Mouse (Mus musculus) urinary bladder, postnatal 10 days (tissue): ENCODE results near the gene Tiam2.

Experiments used
- DNase-seq: peaks from one replicate; pipeline ENCODE4 v3.0.0; 2022; ENCODE audit warnings: low spot score

The Tiam2 gene

DNA sequence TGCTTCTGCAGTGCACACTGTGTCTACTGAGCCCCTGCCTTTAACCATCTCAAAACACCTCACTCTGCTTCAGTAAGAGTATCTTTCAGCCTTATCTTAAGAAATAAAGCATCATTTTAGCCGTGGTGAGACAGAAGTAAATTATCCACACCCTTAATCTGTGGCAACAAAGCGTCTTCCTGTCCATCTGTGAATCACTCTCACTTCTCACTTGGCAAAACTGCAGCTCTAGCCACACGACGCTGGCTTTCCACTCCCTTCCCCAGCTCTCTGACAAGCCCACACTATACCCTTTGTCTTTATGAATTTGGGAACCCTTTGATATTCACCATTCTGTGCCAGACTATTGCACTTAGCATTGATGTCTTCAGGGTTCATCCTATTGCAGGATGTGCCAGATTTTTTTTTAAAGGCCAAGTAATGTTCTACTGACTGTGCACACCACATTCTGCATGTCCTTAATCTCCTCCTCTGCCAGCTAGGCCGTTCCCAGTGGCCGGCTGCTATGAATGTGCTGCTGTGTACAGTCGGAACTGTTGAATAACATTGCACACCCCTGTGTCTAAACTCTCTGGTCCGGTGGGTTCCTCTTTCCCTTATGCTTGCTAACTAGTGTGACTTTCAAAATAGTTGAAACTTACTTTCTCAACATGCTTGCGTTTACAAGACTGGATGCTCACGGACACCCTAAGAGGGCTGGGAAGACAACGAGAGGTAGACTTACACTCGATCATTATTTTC is 126.4 kb downstream of the Tiam2 start:
- no peak for DNase-seq

DNA sequence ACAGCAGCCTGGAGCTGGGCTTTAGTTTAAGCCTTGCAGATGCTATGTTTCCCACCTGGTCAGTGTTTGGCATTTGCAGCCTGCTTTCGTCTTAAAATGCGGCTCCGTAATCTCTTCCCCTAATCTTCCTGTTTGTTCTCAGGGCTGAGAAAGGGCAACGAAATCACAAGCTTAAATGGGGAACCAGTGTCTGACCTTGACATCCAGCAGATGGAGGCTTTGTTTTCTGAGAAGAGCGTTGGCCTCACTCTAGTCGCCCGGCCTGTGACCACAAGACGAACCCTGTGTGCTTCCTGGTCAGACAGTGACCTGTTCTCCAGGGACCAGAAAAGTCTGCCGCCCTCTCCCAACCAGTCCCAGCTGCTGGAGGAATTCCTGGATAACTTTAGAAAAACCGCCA is 127.6 kb downstream of the Tiam2 start:
- no peak for DNase-seq

DNA sequence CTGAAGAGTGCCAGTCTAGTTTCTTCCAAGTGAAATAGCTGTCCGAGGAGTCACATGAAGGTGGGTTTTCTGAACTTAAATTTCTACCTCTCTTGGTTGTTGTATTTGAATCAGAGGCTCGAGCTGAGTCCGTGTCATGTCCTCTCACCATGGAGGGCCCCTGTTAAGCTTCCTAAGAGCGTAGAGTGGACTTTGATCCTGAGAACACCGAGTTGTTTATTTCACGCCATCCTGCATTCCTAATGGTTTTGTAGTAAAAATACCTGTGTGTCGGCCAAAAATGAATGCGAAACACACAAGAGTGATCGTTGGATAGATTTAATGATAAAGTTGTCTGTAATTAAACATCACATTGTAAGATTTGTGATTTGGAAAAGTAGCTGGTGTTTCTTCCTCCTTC is 128.5 kb downstream of the Tiam2 start:
- no peak for DNase-seq

DNA sequence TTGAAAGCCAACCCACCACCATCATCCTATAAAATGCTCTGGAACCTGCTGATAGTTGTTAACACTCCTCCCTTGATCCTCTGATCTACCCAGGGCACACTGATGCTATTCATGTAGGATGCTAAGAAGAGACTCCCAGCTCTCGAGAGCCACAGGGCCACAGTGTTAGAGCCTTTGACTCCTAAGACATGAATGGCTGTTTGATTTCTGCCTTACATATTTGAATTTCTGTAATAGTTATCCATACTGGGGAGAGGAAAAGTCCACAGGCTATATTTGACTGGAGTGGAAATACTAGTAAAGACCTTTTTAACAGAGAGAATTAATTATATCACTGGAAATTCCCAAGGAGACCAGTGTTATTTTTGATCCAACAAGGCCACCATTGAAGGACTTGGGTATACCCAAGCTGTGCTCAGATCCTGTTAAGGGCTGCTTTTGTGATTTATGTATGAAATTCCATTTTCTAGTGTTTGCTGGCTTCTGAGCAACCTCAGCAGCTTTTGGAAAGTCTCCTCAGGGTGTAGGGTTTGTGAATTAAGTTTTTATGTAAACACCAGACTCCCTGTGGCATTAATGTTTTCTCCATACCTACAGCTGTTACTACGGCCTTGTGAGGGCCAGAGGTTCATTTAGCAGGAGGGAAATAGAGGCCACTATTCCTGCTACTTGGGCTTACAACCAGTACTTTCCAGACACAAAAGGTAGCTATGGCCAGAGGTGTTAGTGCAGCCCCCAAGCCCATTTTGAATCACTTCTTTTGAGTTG is 131.7 kb downstream of the Tiam2 start:
- DNase-seq, result no peak

GRCm38 (mm10) chr17:3465861-3466260 is 139.5 kb downstream of the Tiam2 start:
- DNase-seq, result no peak

GRCm38 (mm10) chr17:3466681-3467080 is 140.3 kb downstream of the Tiam2 start:
- DNase-seq, result no peak

DNA sequence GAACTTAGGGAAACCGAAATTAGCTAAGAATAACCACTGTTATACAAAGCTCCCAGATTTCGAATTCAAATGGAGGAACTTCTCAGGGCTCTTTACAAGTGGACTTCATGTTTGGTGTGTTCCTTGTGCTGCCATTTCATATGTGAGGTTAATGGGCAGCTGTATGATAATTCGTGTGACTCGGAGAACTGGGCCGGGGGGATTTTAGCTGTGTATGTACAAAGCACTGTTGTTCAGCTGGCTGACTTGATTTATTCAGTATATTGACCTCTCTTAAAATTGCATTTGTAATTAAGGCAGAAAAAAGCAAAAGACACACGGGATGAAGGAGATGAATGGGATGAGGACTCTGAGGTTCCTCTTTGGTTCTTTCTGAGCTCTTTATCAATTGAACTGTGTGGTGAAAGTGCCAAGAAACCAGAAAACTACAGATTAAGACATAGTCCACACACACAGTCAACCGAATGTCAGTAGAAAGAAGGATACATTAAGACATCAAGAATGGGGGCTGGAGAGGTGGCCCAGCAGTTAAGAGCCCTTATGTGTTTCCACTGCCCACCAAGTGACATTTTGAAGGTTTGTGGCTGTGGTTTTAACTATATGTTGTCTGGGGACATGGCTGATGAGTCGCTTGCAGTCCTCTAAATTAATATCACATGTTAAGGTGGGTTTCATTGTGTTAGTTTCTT is 141.4 kb downstream of the Tiam2 start:
- no peak for DNase-seq

DNA sequence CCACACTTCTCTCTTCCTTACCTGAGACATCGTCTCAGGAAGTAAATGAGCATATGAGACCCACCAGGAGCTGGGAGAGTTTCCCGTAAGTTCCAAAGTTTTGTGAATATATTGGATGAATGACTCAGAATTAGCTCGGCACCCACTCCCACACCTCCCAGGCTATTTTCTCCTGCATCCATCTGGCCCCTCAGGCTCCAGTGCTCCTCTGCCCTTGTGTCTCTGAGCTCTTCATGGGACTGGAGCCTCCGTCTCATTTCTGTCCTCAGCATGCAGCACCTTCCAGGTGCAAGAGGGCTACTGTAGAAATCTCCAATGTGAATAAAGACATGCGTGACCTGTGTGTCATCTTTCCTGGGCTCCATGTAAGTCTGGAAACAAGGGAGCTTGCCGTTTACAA is 145.6 kb downstream of the Tiam2 start:
- no peak for DNase-seq

DNA sequence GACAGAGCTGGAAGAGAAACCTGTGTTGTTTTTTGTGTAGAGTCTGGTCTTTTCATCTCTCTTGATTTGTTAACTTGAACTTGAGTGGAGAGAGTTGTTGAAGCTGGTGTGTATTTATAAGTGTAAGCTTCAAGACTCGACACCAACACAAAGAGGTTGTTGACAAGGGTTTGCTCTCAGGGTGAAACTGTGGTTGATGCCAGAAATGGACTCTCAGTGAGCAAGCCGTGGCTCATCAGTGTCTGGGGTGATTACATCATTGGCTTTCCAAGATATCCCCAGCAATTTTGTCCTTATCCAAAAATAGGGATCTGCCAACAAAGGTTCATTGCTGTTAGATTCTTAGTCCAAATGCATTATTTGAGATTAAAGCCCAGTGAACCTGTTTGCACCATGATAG is 150.2 kb downstream of the Tiam2 start:
- DNase-seq, result no peak

- DNase-seq, result no peak
These were observed 155.5 kb downstream of the Tiam2 start for GRCm38 (mm10) chr17:3481576-3482575.

GRCm38 (mm10) chr17:3483091-3483490 is 156.7 kb downstream of the Tiam2 start:
- no peak for DNase-seq

GRCm38 (mm10) chr17:3485851-3486250 is 159.5 kb downstream of the Tiam2 start:
- no peak for DNase-seq

DNA sequence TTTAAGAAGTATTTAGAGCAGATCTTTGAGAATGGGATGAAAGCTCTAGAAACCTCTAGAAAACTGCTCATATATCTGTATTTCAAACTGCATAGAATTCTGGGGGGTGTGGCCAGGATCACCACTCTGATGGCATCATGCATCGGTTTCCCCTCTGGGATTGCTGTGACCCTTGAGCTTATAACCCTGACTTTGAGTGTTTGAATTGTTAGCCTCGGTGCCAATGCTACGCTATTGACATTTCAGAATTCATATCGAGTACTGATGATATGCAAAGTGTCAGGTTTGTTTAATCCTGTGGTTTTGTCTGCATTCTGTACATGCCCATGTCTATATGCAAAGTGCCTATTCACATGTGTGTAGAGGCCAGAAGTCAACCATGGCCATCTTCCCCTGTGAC is 160.8 kb downstream of the Tiam2 start:
- no peak for DNase-seq

- no peak for DNase-seq
These were observed 161.6 kb downstream of the Tiam2 start for GRCm38 (mm10) chr17:3487721-3488601.

DNA sequence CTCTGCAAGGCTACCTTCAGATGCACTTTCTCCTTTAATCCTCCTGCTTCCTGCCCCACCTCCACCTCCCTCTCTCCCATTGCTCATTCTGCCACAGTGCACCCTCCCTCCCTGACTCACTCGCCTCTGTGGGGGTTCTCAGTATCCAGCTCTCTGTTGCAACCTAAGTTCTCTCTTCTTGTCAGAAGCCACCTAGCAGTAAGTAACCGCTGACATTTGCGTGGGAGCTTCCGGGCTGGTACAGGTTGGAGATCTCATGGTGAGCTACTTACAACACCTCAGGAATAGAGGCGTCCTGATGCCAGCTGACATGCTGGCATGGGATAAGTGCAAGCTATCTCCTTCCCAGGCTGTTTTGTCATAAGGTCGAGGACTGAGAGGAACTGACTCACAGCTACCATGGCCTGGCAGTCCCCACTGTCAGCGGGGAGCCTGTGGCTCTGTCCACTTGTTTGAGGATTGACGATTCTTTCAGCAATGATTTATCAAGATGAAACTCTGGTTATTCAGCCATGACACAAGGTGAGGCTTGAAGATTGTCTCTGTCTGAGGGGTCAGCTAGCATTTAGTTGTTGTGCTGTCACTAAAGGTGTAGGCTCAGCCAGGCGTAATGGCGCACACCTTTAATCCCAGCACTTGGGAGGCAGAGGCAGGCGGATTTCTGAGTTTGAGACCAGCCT is 164.0 kb downstream of the Tiam2 start:
- no peak for DNase-seq

DNA sequence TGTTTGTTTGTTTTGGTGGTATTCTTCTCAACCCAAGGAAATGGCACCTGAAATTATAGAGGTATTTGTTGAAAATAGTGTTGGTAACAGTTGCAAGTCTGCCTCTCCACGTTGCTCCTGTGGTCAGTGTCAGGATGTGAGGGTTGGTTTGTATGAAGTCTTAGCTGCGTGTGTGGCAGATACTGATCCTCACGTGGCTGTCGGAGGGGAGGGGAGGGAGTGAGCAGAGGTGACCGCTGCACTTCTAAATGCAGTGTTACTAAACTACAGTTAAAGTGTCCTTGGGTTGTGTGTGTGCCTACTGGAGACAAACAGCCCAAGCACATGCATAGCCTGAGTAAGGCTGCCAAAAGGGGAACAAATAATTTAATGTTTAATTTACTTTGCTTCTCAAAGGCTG is 164.7 kb downstream of the Tiam2 start:
- DNase-seq, result no peak

DNA sequence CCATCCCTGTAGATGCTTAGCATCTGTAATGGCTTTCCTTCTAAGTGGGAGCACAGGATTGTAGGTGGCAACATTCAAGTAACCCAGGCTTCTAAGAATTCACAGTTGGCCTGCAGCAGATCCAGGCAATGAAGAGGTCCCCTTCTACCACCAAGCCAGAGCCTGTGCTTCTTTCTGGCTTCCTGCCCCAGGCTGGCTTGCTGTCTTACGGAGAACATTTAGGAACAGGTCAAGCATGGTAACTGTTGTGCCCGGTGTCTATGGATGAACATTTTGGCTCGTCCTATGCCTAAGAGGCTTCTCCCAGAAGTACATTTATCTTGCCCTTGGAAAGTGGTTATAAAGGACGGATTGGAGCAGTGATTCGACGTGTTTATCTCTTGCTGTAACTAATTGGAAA is 165.3 kb downstream of the Tiam2 start:
- DNase-seq, result no peak

- no peak for DNase-seq
These were observed 169.2 kb downstream of the Tiam2 start for GRCm38 (mm10) chr17:3495576-3495975.

DNA sequence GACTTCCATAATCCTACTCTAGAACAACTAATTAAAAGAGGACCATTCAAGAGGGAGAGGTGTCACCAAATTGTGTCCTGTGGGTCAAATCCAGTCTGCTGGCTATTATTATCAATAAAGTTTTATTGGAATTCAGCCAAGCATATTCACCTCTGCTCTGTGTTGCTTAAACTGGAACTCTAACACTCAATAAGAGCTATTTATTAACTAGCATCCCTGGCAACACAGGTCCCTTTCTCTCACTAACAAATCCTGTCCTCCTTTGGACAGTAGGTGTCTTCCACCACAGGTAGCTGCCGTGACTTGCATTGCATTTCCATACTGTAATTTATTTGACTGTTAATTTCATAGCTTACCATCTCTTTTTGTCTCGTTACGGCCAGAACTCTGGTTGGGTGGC is 169.7 kb downstream of the Tiam2 start:
- no peak for DNase-seq

DNA sequence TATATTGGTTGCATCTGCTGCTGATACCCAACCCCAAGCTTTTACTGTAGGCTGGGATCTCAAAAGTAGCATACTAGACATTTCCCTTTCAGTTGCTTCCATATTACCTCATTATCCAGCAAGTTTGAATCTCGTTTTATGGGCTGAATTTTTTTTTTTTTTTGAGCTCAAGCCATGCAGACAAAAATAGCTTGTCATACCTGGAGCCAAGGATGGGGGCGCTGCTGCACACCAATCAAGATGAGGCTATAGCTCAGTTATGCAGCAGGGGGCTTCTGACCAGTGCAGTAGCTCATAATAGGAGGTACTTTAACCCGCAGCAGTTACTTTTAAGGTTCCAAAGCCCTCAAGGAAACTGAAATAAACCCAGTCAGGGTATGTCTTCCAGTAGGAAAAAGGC is 171.7 kb downstream of the Tiam2 start:
- DNase-seq, result no peak
